Mouse (Mus musculus) liver, embryonic 16.5 days (tissue): ENCODE results near the gene Prkn. TPM values are rescaled to one million over a fixed set of nuclear protein-coding genes. Genes with fewer than 3 reads are reported as not detected.
"Not testable (repeated sequence)": the region's sequence is repeated elsewhere in the genome, so short reads cannot be mapped to it uniquely, and the experiment has no call there.

ENCODE experiments used
- ATAC-seq: fragments of 200-750 bp; cut with Nextera tagmentation; 2 replicates; pipeline ENCODE4 v1.8.0; 2017; ENCODE audit warnings: low read depth, mild to moderate bottlenecking, moderate number of reproducible peaks, moderate library complexity
- H3K27ac ChIP-seq: fragments of 300-500 bp; sonication (generic); 2 replicates; pipeline ENCODE4 v1.5.1; 2014; ENCODE audit warnings: mild to moderate bottlenecking, low read length
- H3K27me3 ChIP-seq: fragments of 300-500 bp; sonication (generic); 2 replicates; pipeline ENCODE4 v1.6.1; 2014; ENCODE audit warnings: low read depth, low read length, mixed read lengths; ENCODE audit not compliant: control insufficient read depth, insufficient read depth
- H3K36me3 ChIP-seq: fragments of 300-500 bp; sonication (generic); 2 replicates; pipeline ENCODE4 v1.6.1; 2014; ENCODE audit warnings: mild to moderate bottlenecking; ENCODE audit not compliant: control insufficient read depth, insufficient read depth
- H3K4me1 ChIP-seq: fragments of 300-500 bp; sonication (generic); 2 replicates; pipeline ENCODE4 v1.6.1; 2014; ENCODE audit warnings: low read depth, low read length, mixed read lengths; ENCODE audit not compliant: control insufficient read depth
- H3K4me2 ChIP-seq: fragments of 300-500 bp; sonication (generic); 2 replicates; pipeline ENCODE4 v1.6.1; 2014; ENCODE audit warnings: low read depth, low read length, mixed read lengths
- H3K4me3 ChIP-seq: fragments of 300-500 bp; sonication (generic); 2 replicates; pipeline ENCODE4 v1.5.1; 2014; ENCODE audit warnings: low read depth, mild to moderate bottlenecking, low read length
- H3K9ac ChIP-seq: fragments of 300-500 bp; sonication (generic); 2 replicates; pipeline ENCODE4 v1.6.1; 2014; ENCODE audit warnings: low read depth, low read length
- H3K9me3 ChIP-seq: fragments of 300-500 bp; sonication (generic); replicated peaks from 2 replicates; pipeline ENCODE4 v1.6.1; 2016; ENCODE audit warnings: low read length; ENCODE audit not compliant: control insufficient read depth
- WGBS: fragments of 180-500 bp; shearing (Covaris S2); extraction: QIAGEN DNeasy Blood & Tissue Kit; methylation state at CpG from one replicate; pipeline ENCODE4 v1.1.7; 2014; ENCODE audit not compliant: insufficient replicate concordance; 5-methylcytosine and 5-hydroxymethylcytosine counted together
- polyA plus RNA-seq: library from polyadenylated mRNA; unstranded; fragments of >200 nt; fragmentation: Nextera tagmentation; extraction: Ambion mirVana; gene quantifications from 2 replicates; pipeline ENCODE4 v1.2.1, GENCODE M21; 2015

Gene Prkn
- polyA plus RNA-seq, 1 experiment from 2014 or later: 0.70 TPM

GRCm38 (mm10) chr17:11988110-11988837, 1148.1 kb downstream of the Prkn start:
- no peaks in the 10 kb centered on the region for H3K27me3 ChIP-seq
- WGBS: 50% methylated on average over 14 of the region's 14 CpGs
- no peak overlapping the region for H3K27ac ChIP-seq
- no peaks in the 10 kb centered on the region for H3K4me1 ChIP-seq
- no peak for ATAC-seq
- no peak overlapping the region for H3K9ac ChIP-seq
- no peak overlapping the region for H3K4me3 ChIP-seq
- no peak overlapping the region for H3K4me2 ChIP-seq
- H3K9me3 ChIP-seq: no peaks in the 10 kb centered on the region
- H3K36me3 ChIP-seq: no peaks in the 10 kb centered on the region

DNA sequence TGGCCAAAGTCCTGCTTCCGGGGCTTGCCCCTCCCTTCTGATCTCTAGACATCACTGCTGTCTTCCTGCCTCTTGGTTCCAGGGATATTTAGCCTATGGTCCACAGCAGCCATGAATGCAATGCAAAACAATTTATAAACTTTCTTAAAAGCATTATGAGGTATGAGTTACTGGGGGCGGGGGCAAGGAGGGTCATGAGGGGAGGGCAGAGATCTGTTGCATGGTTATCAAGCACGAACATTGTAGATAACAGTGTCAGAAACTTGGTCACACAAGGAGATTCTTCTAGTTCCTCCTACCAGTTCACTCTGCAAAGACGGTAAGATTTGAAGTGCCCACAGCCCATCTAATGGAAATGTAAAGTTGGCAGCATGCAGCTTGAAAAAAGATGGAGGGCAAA, 1149.1 kb downstream of the Prkn start:
- Histone ChIP-seq H3K27ac (no peak overlapping the region), H3K9me3 (no peaks in the 10 kb centered on the region), H3K4me2 (no peak overlapping the region), H3K9ac (no peak overlapping the region), H3K27me3 (no peaks in the 10 kb centered on the region), H3K4me1 (no peaks in the 10 kb centered on the region), H3K4me3 (no peak overlapping the region), H3K36me3 (no peaks in the 10 kb centered on the region)
- ATAC-seq: no peak
- WGBS: 47% methylated on average over 4 of the region's 4 CpGs

GRCm38 (mm10) chr17:11990386-11991087, 1150.4 kb downstream of the Prkn start:
- Histone ChIP-seq H3K9me3 (no peaks in the 10 kb centered on the region), H3K4me2 (no peak overlapping the region), H3K36me3 (no peaks in the 10 kb centered on the region), H3K4me1 (no peaks in the 10 kb centered on the region), H3K27ac (no peak overlapping the region), H3K4me3 (no peak overlapping the region), H3K9ac (no peak overlapping the region), H3K27me3 (no peaks in the 10 kb centered on the region)
- ATAC-seq: no peak
- 65% methylated on average over 11 of the region's 11 CpGs for whole genome bisulfite sequencing

DNA sequence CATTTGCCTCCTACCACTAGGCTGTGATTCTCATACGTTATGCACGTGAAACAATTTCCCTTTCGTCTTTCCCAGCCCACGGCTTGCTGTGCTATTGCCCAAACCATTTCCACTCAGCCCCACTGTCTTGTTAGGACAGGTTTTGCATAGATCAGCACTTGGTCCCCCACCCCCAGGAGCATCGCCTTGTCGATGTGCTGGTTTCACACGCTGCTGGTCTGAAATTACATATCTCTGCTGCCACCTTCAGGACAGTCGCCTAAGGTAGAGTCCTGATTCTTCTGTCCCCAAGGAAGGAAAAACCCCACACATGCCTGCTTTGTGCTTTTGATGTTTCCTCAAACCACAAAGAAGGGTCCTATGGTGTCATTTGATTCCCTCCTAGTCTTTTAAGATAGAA, 1153.1 kb downstream of the Prkn start:
- WGBS: 24% methylated on average over 8 of the region's 8 CpGs
- Histone ChIP-seq H3K36me3 (no peaks in the 10 kb centered on the region), H3K4me3 (no peak overlapping the region), H3K27ac (no peak overlapping the region), H3K27me3 (no peaks in the 10 kb centered on the region), H3K9ac (no peak overlapping the region), H3K4me1 (no peaks in the 10 kb centered on the region), H3K9me3 (no peaks in the 10 kb centered on the region), H3K4me2 (no peak overlapping the region)
- ATAC-seq: no peak

- H3K27ac ChIP-seq: no peak overlapping the region
- H3K9ac ChIP-seq: no peak overlapping the region
- H3K4me1 ChIP-seq: no peaks in the 10 kb centered on the region
- 58% methylated on average over 3 of the region's 3 CpGs for WGBS
- H3K4me2 ChIP-seq: no peak overlapping the region
- no peaks in the 10 kb centered on the region for H3K27me3 ChIP-seq
- H3K9me3 ChIP-seq: no peaks in the 10 kb centered on the region
- H3K36me3 ChIP-seq: no peaks in the 10 kb centered on the region
- no peak overlapping the region for H3K4me3 ChIP-seq
- ATAC-seq: no peak
Measured at GRCm38 (mm10) chr17:11994252-11994651, 1154.1 kb downstream of the Prkn start.

DNA sequence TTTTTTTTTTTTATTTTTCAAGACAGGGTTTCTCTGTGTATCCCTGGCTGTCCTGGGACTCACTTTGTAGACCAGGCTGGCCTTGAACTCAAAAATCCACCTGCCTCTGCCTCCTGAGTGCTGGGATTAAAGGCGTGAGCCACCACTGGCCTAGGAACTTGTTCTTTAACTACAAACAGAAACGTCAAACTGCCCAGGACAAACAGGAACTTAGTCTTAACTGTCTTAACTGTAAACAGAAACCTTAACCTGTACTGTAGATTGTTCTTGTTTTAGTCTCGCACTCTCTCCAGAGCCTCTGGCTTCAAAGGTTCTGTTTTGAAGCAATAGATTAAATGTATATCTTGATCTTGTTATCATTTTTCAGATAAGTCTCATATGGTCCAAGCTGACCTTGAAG, 1154.6 kb downstream of the Prkn start:
- H3K27me3 ChIP-seq, H3K9ac ChIP-seq, H3K4me1 ChIP-seq, H3K9me3 ChIP-seq, H3K27ac ChIP-seq, ATAC-seq, H3K4me3 ChIP-seq, H3K36me3 ChIP-seq, H3K4me2 ChIP-seq: not testable (repeated sequence)
- WGBS: 43% methylated on average over 3 of the region's 3 CpGs

DNA sequence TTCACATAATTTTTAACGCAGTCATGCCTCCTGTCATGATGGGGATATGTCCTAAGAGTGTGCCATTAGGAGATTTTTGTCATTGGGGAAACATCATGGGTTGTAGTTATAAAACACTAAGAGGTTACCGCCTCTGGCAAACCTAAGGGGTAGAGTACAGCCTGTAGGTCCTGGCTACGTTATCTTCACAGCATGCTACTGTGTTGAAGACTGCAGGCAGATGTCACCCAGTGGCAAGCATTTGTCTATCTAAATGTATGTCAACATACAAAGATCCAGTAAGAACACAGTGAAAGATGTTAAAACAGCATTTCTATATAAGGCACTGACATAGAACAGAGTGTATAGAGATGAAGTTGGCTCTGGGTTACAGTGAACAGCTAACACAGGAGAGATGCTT, 1155.3 kb downstream of the Prkn start:
- no peaks in the 10 kb centered on the region for H3K9me3 ChIP-seq
- no peak overlapping the region for H3K4me2 ChIP-seq
- 68% methylated on average over 3 of the region's 3 CpGs for WGBS
- no peaks in the 10 kb centered on the region for H3K27me3 ChIP-seq
- no peak overlapping the region for H3K9ac ChIP-seq
- no peaks in the 10 kb centered on the region for H3K4me1 ChIP-seq
- H3K4me3 ChIP-seq: no peak overlapping the region
- H3K36me3 ChIP-seq: no peaks in the 10 kb centered on the region
- ATAC-seq: no peak
- H3K27ac ChIP-seq: no peak overlapping the region

- H3K9ac ChIP-seq: no peak overlapping the region
- no peaks in the 10 kb centered on the region for H3K27me3 ChIP-seq
- peak; percentile 75 for ATAC-seq
- H3K36me3 ChIP-seq: no peaks in the 10 kb centered on the region
- no peak overlapping the region for H3K4me3 ChIP-seq
- no peak overlapping the region for H3K4me2 ChIP-seq
- no peaks in the 10 kb centered on the region for H3K9me3 ChIP-seq
- 26% methylated on average over 9 of the region's 9 CpGs for WGBS
- H3K4me1 ChIP-seq: no peaks in the 10 kb centered on the region
- H3K27ac ChIP-seq: no peak overlapping the region
Measured at GRCm38 (mm10) chr17:11996311-11996710, 1156.1 kb downstream of the Prkn start.

DNA sequence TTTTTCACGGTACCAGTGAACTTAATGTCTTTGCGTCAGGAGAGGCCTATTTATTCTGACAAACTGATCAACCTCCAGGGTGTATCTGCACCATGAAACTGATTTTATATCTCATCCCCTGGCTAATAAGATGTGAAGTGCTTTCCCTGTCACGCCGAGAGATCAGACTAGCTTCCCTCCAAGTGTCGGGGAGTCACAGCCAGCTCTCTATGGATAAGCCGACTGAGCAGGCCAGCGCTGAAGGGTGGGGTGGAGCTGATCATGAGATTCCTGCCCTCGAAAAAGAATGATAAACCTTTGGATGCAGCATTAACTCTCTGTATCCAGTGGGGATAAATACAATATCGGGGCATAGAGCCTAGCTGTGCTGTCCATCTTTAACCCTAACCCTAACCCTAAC, 1160.1 kb downstream of the Prkn start:
- Histone ChIP-seq H3K36me3 (no peaks in the 10 kb centered on the region), H3K9me3 (no peaks in the 10 kb centered on the region), H3K4me1 (no peaks in the 10 kb centered on the region), H3K4me2 (no peak overlapping the region), H3K4me3 (no peak overlapping the region), H3K27ac (no peak overlapping the region), H3K27me3 (no peaks in the 10 kb centered on the region), H3K9ac (no peak overlapping the region)
- ATAC-seq: no peak
- 62% methylated on average over 9 of the region's 9 CpGs for WGBS
